12 mouse cellular contexts compared by ENCODE assay signal in genomic region chr16:26184647-26185262, GRCm38 (mm10).
DNase-seq lines count a peak whose midpoint lies in the region; ATAC-seq and TF ChIP-seq lines count a peak whose summit lies in the region.
"Had no signal": no experiment of that assay in that cellular context is flagged by ENCODE, and none has a peak within 500 bp of the region (broad histone marks: within the 10 kb centered on the region; RNA-seq: fewer than 3 reads in every experiment).

No protein-coding gene starts in this region.

- peak; percentile 25 for DNase-seq in embryonic facial prominence, embryonic 11.5 days (ENCODE audit: low spot score)
- DNase-seq in embryonic facial prominence, embryonic 10.5 days (ENCODE audit: low spot score), result no peak
- DNase-seq in heart, postnatal 0 days (ENCODE audit: low spot score), result peak; percentile 70
- no peak for DNase-seq in heart, postnatal 14 days
- DNase-seq in lung, postnatal 10 days, result peak; percentile 13
- no peak for DNase-seq in lung, postnatal 36 days
- DNase-seq in cerebellum, postnatal 4 days (ENCODE audit: low spot score in 2 of 2), result no peak
- no peak for DNase-seq in left cerebral cortex, adult 2 months (ENCODE audit: extremely low spot score in 1 of 2, low spot score in 2 of 2)
- DNase-seq: cerebellum, adult 11-12 months; kidney, postnatal 36 days had no signal

- no peak overlapping the region for H3K9ac ChIP-seq in embryonic facial prominence, embryonic 11.5 days (replicated peaks; ENCODE audit: low read length)
- H3K9ac ChIP-seq in heart, postnatal 0 days (replicated peaks; ENCODE audit: low read depth, low read length), result no peak overlapping the region
- H3K9ac ChIP-seq: embryonic facial prominence, embryonic 12.5 days had no signal

- 0 out of 2 replicates have a peak, but pooled peaks have one; percentile 29 for TF ChIP-seq EP300 in heart, postnatal 0 days (IDR thresholded peaks at IDR 0.05; ENCODE audit: low read depth)

- H3K4me3 ChIP-seq in embryonic facial prominence, embryonic 11.5 days (ENCODE audit: low read depth, low read length), result no peak overlapping the region
- H3K4me3 ChIP-seq in embryonic facial prominence, embryonic 10.5 days, result no peak overlapping the region
- no peak overlapping the region for H3K4me3 ChIP-seq in heart, postnatal 0 days (ENCODE audit: low read depth, low read length)
- no peak overlapping the region for H3K4me3 ChIP-seq in left cerebral cortex, adult 2 months
- H3K4me3 ChIP-seq: embryonic facial prominence, embryonic 12.5 days had no signal

- no peaks in the 10 kb centered on the region for H3K36me3 ChIP-seq in embryonic facial prominence, embryonic 11.5 days (replicated peaks; ENCODE audit: control insufficient read depth, insufficient read depth, low read depth, low read length)
- no peaks in the 10 kb centered on the region for H3K36me3 ChIP-seq in embryonic facial prominence, embryonic 10.5 days (replicated peaks)
- no peaks in the 10 kb centered on the region for H3K36me3 ChIP-seq in heart, postnatal 0 days (replicated peaks; ENCODE audit: control insufficient read depth, insufficient read depth, low read length)
- H3K36me3 ChIP-seq: embryonic facial prominence, embryonic 12.5 days had no signal

- TF ChIP-seq CTCF in heart, postnatal 0 days (IDR thresholded peaks at IDR 0.05; ENCODE audit: low read depth), result no peak
- no peak for TF ChIP-seq CTCF in left cerebral cortex, adult 2 months (IDR thresholded peaks at IDR 0.05)

- H3K27ac ChIP-seq in embryonic facial prominence, embryonic 11.5 days (replicated peaks; ENCODE audit: low read depth, low read length), result no peak overlapping the region
- H3K27ac ChIP-seq in embryonic facial prominence, embryonic 10.5 days (replicated peaks), result no peak overlapping the region
- peak overlapping the region; percentile 71 for H3K27ac ChIP-seq in heart, postnatal 0 days (ENCODE audit: low read depth)
- no peak overlapping the region for H3K27ac ChIP-seq in left cerebral cortex, adult 2 months

- WGBS in embryonic facial prominence, embryonic 11.5 days, result 62% methylated on average over 6 of the region's 6 CpGs
- WGBS in embryonic facial prominence, embryonic 10.5 days, result 67% methylated on average over 6 of the region's 6 CpGs
- 23% methylated on average over 6 of the region's 6 CpGs for WGBS in heart, postnatal 0 days

- no peaks in the 10 kb centered on the region for H3K9me3 ChIP-seq in embryonic facial prominence, embryonic 11.5 days (replicated peaks; ENCODE audit: control insufficient read depth, low read length)
- no peaks in the 10 kb centered on the region for H3K9me3 ChIP-seq in embryonic facial prominence, embryonic 10.5 days
- H3K9me3 ChIP-seq in heart, postnatal 0 days (replicated peaks; ENCODE audit: control insufficient read depth, low read length), result no peaks in the 10 kb centered on the region
- H3K9me3 ChIP-seq: embryonic facial prominence, embryonic 12.5 days had no signal

- 0 out of 2 replicates have a peak, but pooled peaks cover 2% of the 10 kb centered on the region for H3K4me1 ChIP-seq in embryonic facial prominence, embryonic 11.5 days (ENCODE audit: control insufficient read depth, insufficient read depth, low read length)
- H3K4me1 ChIP-seq in embryonic facial prominence, embryonic 10.5 days, result peaks cover 21% of the 10 kb centered on the region
- H3K4me1 ChIP-seq in heart, postnatal 0 days (ENCODE audit: control insufficient read depth, insufficient read depth), result peaks cover 16% of the 10 kb centered on the region; the same call in 1 of the 2 replicates

- intact Hi-C loops in heart, postnatal 14 days (cut with DNase I), result no loop called here
- intact Hi-C loops in left cerebral cortex, adult 2 months (cut with DNase I), result no loop called here

- no peak overlapping the region for H3K4me2 ChIP-seq in embryonic facial prominence, embryonic 11.5 days (ENCODE audit: low read depth, low read length)
- H3K4me2 ChIP-seq in heart, postnatal 0 days (ENCODE audit: low read depth, low read length), result no peak overlapping the region
- H3K4me2 ChIP-seq: embryonic facial prominence, embryonic 12.5 days; liver, embryonic 11.5 days had no signal

- H3K27me3 ChIP-seq in embryonic facial prominence, embryonic 11.5 days (ENCODE audit: control insufficient read depth, insufficient read depth, low read length), result no peaks in the 10 kb centered on the region
- no peaks in the 10 kb centered on the region for H3K27me3 ChIP-seq in embryonic facial prominence, embryonic 10.5 days (replicated peaks; ENCODE audit: low read depth, poor library complexity, severe bottlenecking)
- H3K27me3 ChIP-seq in heart, postnatal 0 days (ENCODE audit: control insufficient read depth, insufficient read depth, low read length), result no peaks in the 10 kb centered on the region
- H3K27me3 ChIP-seq: embryonic facial prominence, embryonic 12.5 days had no signal

- ATAC-seq in embryonic facial prominence, embryonic 11.5 days (replicated peaks; ENCODE audit: insufficient number of reproducible peaks, low FRiP score, low TSS enrichment, low read depth), result no peak
- peak; percentile 78 for ATAC-seq in heart, postnatal 0 days (ENCODE audit: insufficient read depth, low read depth)

Comparison
In these comparisons a context has a peak if more than half of its experiments do, and no peak if none do; other contexts are left out.
1. DNase-seq: peak in embryonic facial prominence, embryonic 11.5 days (single experiment), heart, postnatal 0 days (single experiment) and lung, postnatal 10 days (single experiment); none in embryonic facial prominence, embryonic 10.5 days (single experiment), heart, postnatal 14 days (0 of 2), lung, postnatal 36 days (single experiment), cerebellum, postnatal 4 days (0 of 2) and left cerebral cortex, adult 2 months (0 of 2).